Mouse (Mus musculus) forebrain, embryonic 14.5 days (tissue): Measurements from ENCODE around the gene Gm12355. TPM values are rescaled to one million over a fixed set of nuclear protein-coding genes. Genes with fewer than 3 reads are reported as not detected.

ENCODE experiments used
- ATAC-seq: fragments of 200-750 bp; cut with Nextera tagmentation; 2 replicates; pipeline ENCODE4 v1.8.0; 2017; ENCODE audit warnings: mild to moderate bottlenecking, moderate library complexity
- DNase-seq: peaks from one replicate; pipeline ENCODE4 v3.0.0-alpha.2; 2015; ENCODE audit warnings: low spot score
- H3K27ac ChIP-seq: fragments of 300-500 bp; sonication (generic); 2 replicates; pipeline ENCODE4 v1.5.1; 2014; ENCODE audit warnings: low read depth, mild to moderate bottlenecking, control low read depth, low read length, moderate library complexity
- H3K27me3 ChIP-seq: fragments of 300-500 bp; sonication (generic); replicated peaks from 2 replicates; pipeline ENCODE4 v1.6.1; 2014; ENCODE audit warnings: low read length, control low read depth, mixed read lengths; ENCODE audit not compliant: control insufficient read depth, insufficient read depth
- H3K36me3 ChIP-seq: fragments of 300-500 bp; sonication (generic); 2 replicates; pipeline ENCODE4 v1.6.1; 2014; ENCODE audit warnings: low read length, control low read depth; ENCODE audit not compliant: control insufficient read depth, insufficient read depth
- H3K4me1 ChIP-seq: fragments of 300-500 bp; sonication (generic); 2 replicates; pipeline ENCODE4 v1.6.1; 2014; ENCODE audit warnings: antibody characterized with exemption, low read length, control low read depth; ENCODE audit not compliant: control insufficient read depth, insufficient read depth
- H3K4me2 ChIP-seq: fragments of 300-500 bp; sonication (generic); 2 replicates; pipeline ENCODE4 v1.6.1; 2014; ENCODE audit warnings: mild to moderate bottlenecking, control low read depth, low read length
- H3K4me3 ChIP-seq: fragments of 300-500 bp; sonication (generic); 2 replicates; pipeline ENCODE4 v1.5.1; 2014; ENCODE audit warnings: low read depth, low read length, control low read depth
- H3K9ac ChIP-seq: fragments of 300-500 bp; sonication (generic); 2 replicates; pipeline ENCODE4 v1.6.1; 2014; ENCODE audit warnings: mild to moderate bottlenecking, low read length, control low read depth, moderate library complexity
- H3K9me3 ChIP-seq: fragments of 300-500 bp; sonication (generic); replicated peaks from 2 replicates; pipeline ENCODE4 v1.6.1; 2016; ENCODE audit warnings: low read length, control low read depth, mixed read lengths; ENCODE audit not compliant: control insufficient read depth
- WGBS: fragments of 180-500 bp; shearing (Covaris S2); extraction: QIAGEN DNeasy Blood & Tissue Kit; methylation state at CpG from one replicate; pipeline ENCODE4 v1.1.7; 2014; 5-methylcytosine and 5-hydroxymethylcytosine counted together
- polyA plus RNA-seq: library from polyadenylated mRNA; unstranded; fragments of >200 nt; fragmentation: Nextera tagmentation; extraction: Ambion mirVana; gene quantifications from 2 replicates; pipeline ENCODE4 v1.2.1, GENCODE M21; 2014

Gene Gm12355
- polyA plus RNA-seq, 1 experiment from 2014 or later: 1.3 TPM

GRCm38 (mm10) chr11:98597363-98597762, 28.1 kb downstream of the Gm12355 start:
- no peak overlapping the region for H3K9ac ChIP-seq
- H3K27me3 ChIP-seq: no peaks in the 10 kb centered on the region
- ATAC-seq: no peak
- H3K4me1 ChIP-seq: no peaks in the 10 kb centered on the region
- H3K27ac ChIP-seq: no peak overlapping the region
- H3K36me3 ChIP-seq: no peaks in the 10 kb centered on the region
- no peak overlapping the region for H3K4me2 ChIP-seq
- H3K9me3 ChIP-seq: no peaks in the 10 kb centered on the region
- DNase-seq: peak; percentile 52
- no peak overlapping the region for H3K4me3 ChIP-seq
- WGBS: 39% methylated on average over 6 of the region's 6 CpGs

GRCm38 (mm10) chr11:98595955-98596354, 29.5 kb downstream of the Gm12355 start:
- H3K27ac ChIP-seq: no peak overlapping the region
- H3K4me2 ChIP-seq: no peak overlapping the region
- no peak for ATAC-seq
- H3K4me3 ChIP-seq: no peak overlapping the region
- H3K9ac ChIP-seq: no peak overlapping the region
- H3K4me1 ChIP-seq: no peaks in the 10 kb centered on the region
- no peak for DNase-seq
- no peaks in the 10 kb centered on the region for H3K36me3 ChIP-seq
- WGBS: 82% methylated on average over 3 of the region's 3 CpGs
- H3K9me3 ChIP-seq: no peaks in the 10 kb centered on the region
- H3K27me3 ChIP-seq: no peaks in the 10 kb centered on the region

- DNase-seq (no peak), ATAC-seq (no peak)
- H3K4me3 ChIP-seq: no peak overlapping the region
- H3K4me1 ChIP-seq: no peaks in the 10 kb centered on the region
- H3K4me2 ChIP-seq: no peak overlapping the region
- WGBS: 83% methylated on average over 10 of the region's 10 CpGs
- H3K36me3 ChIP-seq: no peaks in the 10 kb centered on the region
- no peak overlapping the region for H3K27ac ChIP-seq
- no peak overlapping the region for H3K9ac ChIP-seq
- H3K9me3 ChIP-seq: no peaks in the 10 kb centered on the region
- no peaks in the 10 kb centered on the region for H3K27me3 ChIP-seq
These were observed 30.0 kb downstream of the Gm12355 start for GRCm38 (mm10) chr11:98595473-98595872.

- DNase-seq (no peak), ATAC-seq (no peak)
- no peaks in the 10 kb centered on the region for H3K9me3 ChIP-seq
- no peaks in the 10 kb centered on the region for H3K36me3 ChIP-seq
- H3K9ac ChIP-seq: no peak overlapping the region
- no peaks in the 10 kb centered on the region for H3K4me1 ChIP-seq
- H3K4me2 ChIP-seq: no peak overlapping the region
- WGBS: 84% methylated on average over 6 of the region's 6 CpGs
- H3K27me3 ChIP-seq: no peaks in the 10 kb centered on the region
- no peak overlapping the region for H3K4me3 ChIP-seq
- H3K27ac ChIP-seq: no peak overlapping the region
These were observed 30.4 kb downstream of the Gm12355 start for GRCm38 (mm10) chr11:98595021-98595420.

GRCm38 (mm10) chr11:98590548-98591445, 34.7 kb downstream of the Gm12355 start:
- Histone ChIP-seq H3K9ac (no peak overlapping the region), H3K36me3 (no peaks in the 10 kb centered on the region), H3K27ac (no peak overlapping the region), H3K4me2 (no peak overlapping the region), H3K9me3 (no peaks in the 10 kb centered on the region), H3K4me1 (peaks cover 18% of the 10 kb centered on the region), H3K27me3 (no peaks in the 10 kb centered on the region), H3K4me3 (no peak overlapping the region)
- ATAC-seq (no peak), DNase-seq (no peak)
- WGBS: 73% methylated on average over 19 of the region's 19 CpGs

- ATAC-seq (no peak), DNase-seq (no peak)
- Histone ChIP-seq H3K9me3 (no peaks in the 10 kb centered on the region), H3K27ac (no peak overlapping the region), H3K27me3 (no peaks in the 10 kb centered on the region), H3K36me3 (no peaks in the 10 kb centered on the region), H3K9ac (no peak overlapping the region), H3K4me2 (no peak overlapping the region), H3K4me3 (no peak overlapping the region), H3K4me1 (peaks cover 21% of the 10 kb centered on the region)
- WGBS: 89% methylated on average over 8 of the region's 8 CpGs
These were observed 36.2 kb downstream of the Gm12355 start for GRCm38 (mm10) chr11:98589306-98589705.

- H3K9me3 ChIP-seq: no peaks in the 10 kb centered on the region
- H3K4me3 ChIP-seq: 0 out of 2 replicates have a peak overlapping the region, but pooled peaks have one; percentile 17
- H3K4me2 ChIP-seq: peak overlapping the region; percentile 85; the same call in 1 of the 2 replicates
- H3K27ac ChIP-seq: no peak overlapping the region
- ATAC-seq: no peak
- H3K27me3 ChIP-seq: no peaks in the 10 kb centered on the region
- H3K9ac ChIP-seq: no peak overlapping the region
- H3K36me3 ChIP-seq: no peaks in the 10 kb centered on the region
- H3K4me1 ChIP-seq: peaks cover 21% of the 10 kb centered on the region
- 74% methylated on average over 6 of the region's 6 CpGs for WGBS
- peak; percentile 33 for DNase-seq
These were observed 36.6 kb downstream of the Gm12355 start for GRCm38 (mm10) chr11:98588833-98589281.

GRCm38 (mm10) chr11:98587684-98588546, 37.5 kb downstream of the Gm12355 start:
- peak overlapping the region; percentile 85 for H3K4me2 ChIP-seq
- H3K9ac ChIP-seq: peak overlapping the region; percentile 87
- ATAC-seq (peak; percentile 37), DNase-seq (peak; percentile 80)
- H3K36me3 ChIP-seq: peaks cover 7% of the 10 kb centered on the region
- H3K4me1 ChIP-seq: peaks cover 21% of the 10 kb centered on the region
- H3K27ac ChIP-seq: peak overlapping the region; percentile 66
- no peaks in the 10 kb centered on the region for H3K9me3 ChIP-seq
- H3K27me3 ChIP-seq: no peaks in the 10 kb centered on the region
- peak overlapping the region; percentile 72 for H3K4me3 ChIP-seq
- 4% methylated on average over 20 of the region's 20 CpGs for WGBS
